Mouse (Mus musculus) thymus, adult 2 months (tissue): Measurements from ENCODE around the gene Fam71f1.

Experiments used
- CTCF ChIP-seq: fragments of 200-500 bp; IDR thresholded peaks from 2 replicates; pipeline ENCODE4 v1.5.1; 2012; ENCODE audit warnings: mild to moderate bottlenecking, control low read depth, low read length, moderate library complexity, borderline replicate concordance; ENCODE audit not compliant: control insufficient read depth, poor library complexity, insufficient read depth; ENCODE audit errors: extremely low read depth
- POLR2A ChIP-seq: fragments of 200-500 bp; IDR thresholded peaks from 2 replicates; pipeline ENCODE4 v1.6.1; 2012; ENCODE audit warnings: mild to moderate bottlenecking, low read length, control low read depth, moderate library complexity; ENCODE audit not compliant: control insufficient read depth, poor library complexity, insufficient read depth; ENCODE audit errors: extremely low read depth

- TF ChIP-seq POLR2A (no peak), CTCF (no peak)
Observed at GRCm38 (mm10) chr6:29279293-29279692, 39.6 kb upstream of the Fam71f1 start, which contains the start of gene Fam71f2.
